Mouse (Mus musculus): ENCODE results near the gene Gna13. TPM values are rescaled to one million over a fixed set of nuclear protein-coding genes. Genes with fewer than 3 reads are reported as not detected.

Gna13 gene
- polyA plus RNA-seq, 1 experiment = 4.0 TPM

DNA sequence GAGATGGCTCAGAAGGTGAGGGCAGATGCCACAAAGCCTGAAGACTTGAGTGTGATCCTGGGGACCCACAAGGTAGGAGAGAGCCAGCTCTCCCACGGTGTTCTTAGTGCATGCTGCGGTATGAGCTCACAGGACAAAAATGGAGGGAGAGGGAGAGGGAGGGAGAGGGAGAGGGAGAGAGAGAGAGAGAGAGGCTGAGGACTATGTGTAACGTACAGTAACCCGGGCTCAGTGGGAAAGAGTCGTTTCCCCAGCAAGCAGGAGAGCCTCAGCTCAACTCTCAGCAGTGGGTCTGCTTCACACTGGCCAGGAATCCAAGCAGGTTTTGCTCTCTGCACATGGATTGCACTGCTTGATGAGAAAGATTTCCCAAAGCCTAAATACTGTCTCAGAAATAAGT is 76.6 kb downstream of the Gna13 start:
- Histone ChIP-seq H3K27me3 (ENCODE audit: control insufficient read depth) (peaks cover 5% of the 10 kb centered on the region), H3K9me3 (ENCODE audit: control insufficient read depth, low read length) (no peaks in the 10 kb centered on the region), H3K4me1 (ENCODE audit: control insufficient read depth) (peaks cover 39% of the 10 kb centered on the region), H3K36me3 (ENCODE audit: control insufficient read depth) (peaks cover 33% of the 10 kb centered on the region), H3K4me3 (replicated peaks) (no peak overlapping the region)
- TF ChIP-seq TAL1 (IDR thresholded peaks at IDR 0.05; ENCODE audit: low read length) = no peak
- TF ChIP-seq GATA1 (IDR thresholded peaks at IDR 0.05; ENCODE audit: low read length) = no peak

GRCm38 (mm10) chr11:109439829-109440340 is 77.3 kb downstream of the Gna13 start:
- Histone ChIP-seq H3K36me3 (ENCODE audit: control insufficient read depth) (peaks cover 26% of the 10 kb centered on the region), H3K27me3 (ENCODE audit: control insufficient read depth) (peaks cover 5% of the 10 kb centered on the region), H3K4me1 (ENCODE audit: control insufficient read depth) (peaks cover 46% of the 10 kb centered on the region), H3K4me3 (replicated peaks) (peak overlapping the region; percentile 69), H3K9me3 (ENCODE audit: control insufficient read depth, low read length) (no peaks in the 10 kb centered on the region)
- TF ChIP-seq TAL1 (IDR thresholded peaks at IDR 0.05; ENCODE audit: low read length) = no peak
- no peak for TF ChIP-seq GATA1 (IDR thresholded peaks at IDR 0.05; ENCODE audit: low read length)

DNA sequence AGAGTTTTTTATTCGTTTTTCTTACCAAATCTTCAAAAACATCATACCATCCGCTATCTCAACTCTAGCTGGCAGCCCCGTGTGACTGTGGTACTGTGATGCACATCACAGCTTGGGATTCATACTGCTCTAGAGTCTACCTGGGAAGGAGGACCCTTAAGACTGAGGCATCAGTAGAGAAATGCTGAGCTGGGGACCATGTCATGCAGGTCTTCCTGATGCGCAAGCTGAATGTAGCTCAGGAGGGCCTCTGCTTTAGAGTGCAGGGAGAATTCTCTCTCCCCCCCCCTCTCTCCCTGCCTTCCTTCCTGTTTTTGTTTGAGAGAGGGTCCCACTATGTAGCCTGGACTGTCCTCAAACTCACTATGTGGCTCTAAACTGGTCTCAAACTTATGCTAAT is 78.0 kb downstream of the Gna13 start:
- no peaks in the 10 kb centered on the region for H3K9me3 ChIP-seq (ENCODE audit: control insufficient read depth, low read length)
- TF ChIP-seq TAL1 (IDR thresholded peaks at IDR 0.05; ENCODE audit: low read length) (no peak), GATA1 (IDR thresholded peaks at IDR 0.05; ENCODE audit: low read length) (no peak)
- peaks cover 53% of the 10 kb centered on the region for H3K4me1 ChIP-seq (ENCODE audit: control insufficient read depth)
- peaks cover 19% of the 10 kb centered on the region for H3K36me3 ChIP-seq (ENCODE audit: control insufficient read depth)
- H3K4me3 ChIP-seq (replicated peaks) = peak overlapping the region; percentile 69
- peaks cover 5% of the 10 kb centered on the region for H3K27me3 ChIP-seq (ENCODE audit: control insufficient read depth)

GRCm38 (mm10) chr11:109441119-109441518 is 78.5 kb downstream of the Gna13 start:
- peaks cover 16% of the 10 kb centered on the region for H3K36me3 ChIP-seq (ENCODE audit: control insufficient read depth)
- H3K27me3 ChIP-seq (ENCODE audit: control insufficient read depth) = peaks cover 5% of the 10 kb centered on the region
- TF ChIP-seq GATA1 (IDR thresholded peaks at IDR 0.05; ENCODE audit: low read length) (no peak), TAL1 (IDR thresholded peaks at IDR 0.05; ENCODE audit: low read length) (no peak)
- no peak overlapping the region for H3K4me3 ChIP-seq (replicated peaks)
- H3K9me3 ChIP-seq (ENCODE audit: control insufficient read depth, low read length) = no peaks in the 10 kb centered on the region
- peaks cover 56% of the 10 kb centered on the region for H3K4me1 ChIP-seq (ENCODE audit: control insufficient read depth)

GRCm38 (mm10) chr11:109442166-109442730 is 79.6 kb downstream of the Gna13 start:
- TF ChIP-seq TAL1 (IDR thresholded peaks at IDR 0.05; ENCODE audit: low read length) = no peak
- peaks cover 58% of the 10 kb centered on the region for H3K4me1 ChIP-seq (ENCODE audit: control insufficient read depth)
- no peaks in the 10 kb centered on the region for H3K9me3 ChIP-seq (ENCODE audit: control insufficient read depth, low read length)
- no peak overlapping the region for H3K4me3 ChIP-seq (replicated peaks)
- peaks cover 5% of the 10 kb centered on the region for H3K27me3 ChIP-seq (ENCODE audit: control insufficient read depth)
- H3K36me3 ChIP-seq (ENCODE audit: control insufficient read depth) = peaks cover 13% of the 10 kb centered on the region

- TF ChIP-seq TAL1 (IDR thresholded peaks at IDR 0.05; ENCODE audit: low read length) = no peak
- no peak for TF ChIP-seq GATA1 (IDR thresholded peaks at IDR 0.05; ENCODE audit: low read length)
- Histone ChIP-seq H3K36me3 (ENCODE audit: control insufficient read depth) (peaks cover 14% of the 10 kb centered on the region), H3K4me3 (replicated peaks) (no peak overlapping the region)
These were observed 81.0 kb downstream of the Gna13 start for GRCm38 (mm10) chr11:109443468-109444263.

DNA sequence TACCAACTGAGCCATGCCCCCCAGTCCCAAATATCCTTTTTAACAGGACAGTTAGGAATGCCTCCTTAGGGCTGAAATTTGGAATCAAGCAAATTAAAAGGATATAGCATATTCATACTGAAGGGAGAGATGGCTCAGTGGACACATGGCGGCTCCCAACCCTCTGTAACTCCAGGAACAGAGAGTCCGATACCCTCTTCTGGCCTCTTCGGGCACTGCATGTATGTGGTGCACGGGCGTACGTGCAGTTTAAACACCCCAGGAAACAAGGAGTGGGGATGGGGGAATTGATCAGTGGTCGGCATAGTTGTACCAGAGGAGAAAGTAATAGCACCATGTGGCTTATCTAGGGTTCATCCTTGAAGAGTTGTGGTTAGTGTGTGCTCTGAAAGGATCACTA is 82.0 kb downstream of the Gna13 start:
- H3K27me3 ChIP-seq (ENCODE audit: control insufficient read depth) = peaks cover 5% of the 10 kb centered on the region
- H3K36me3 ChIP-seq (ENCODE audit: control insufficient read depth) = peaks cover 22% of the 10 kb centered on the region
- TF ChIP-seq TAL1 (IDR thresholded peaks at IDR 0.05; ENCODE audit: low read length) = no peak
- TF ChIP-seq GATA1 (IDR thresholded peaks at IDR 0.05; ENCODE audit: low read length) = no peak
- no peaks in the 10 kb centered on the region for H3K9me3 ChIP-seq (ENCODE audit: control insufficient read depth, low read length)
- H3K4me1 ChIP-seq (ENCODE audit: control insufficient read depth) = peaks cover 54% of the 10 kb centered on the region
- H3K4me3 ChIP-seq (replicated peaks) = no peak overlapping the region

More at GRCm38 (mm10) chr11:109443468-109444263, 81.0 kb downstream of the Gna13 start:
- peaks cover 5% of the 10 kb centered on the region for H3K27me3 ChIP-seq (ENCODE audit: control insufficient read depth)
- H3K9me3 ChIP-seq (ENCODE audit: control insufficient read depth, low read length) = no peaks in the 10 kb centered on the region
- H3K4me1 ChIP-seq (ENCODE audit: control insufficient read depth) = peaks cover 58% of the 10 kb centered on the region

DNA sequence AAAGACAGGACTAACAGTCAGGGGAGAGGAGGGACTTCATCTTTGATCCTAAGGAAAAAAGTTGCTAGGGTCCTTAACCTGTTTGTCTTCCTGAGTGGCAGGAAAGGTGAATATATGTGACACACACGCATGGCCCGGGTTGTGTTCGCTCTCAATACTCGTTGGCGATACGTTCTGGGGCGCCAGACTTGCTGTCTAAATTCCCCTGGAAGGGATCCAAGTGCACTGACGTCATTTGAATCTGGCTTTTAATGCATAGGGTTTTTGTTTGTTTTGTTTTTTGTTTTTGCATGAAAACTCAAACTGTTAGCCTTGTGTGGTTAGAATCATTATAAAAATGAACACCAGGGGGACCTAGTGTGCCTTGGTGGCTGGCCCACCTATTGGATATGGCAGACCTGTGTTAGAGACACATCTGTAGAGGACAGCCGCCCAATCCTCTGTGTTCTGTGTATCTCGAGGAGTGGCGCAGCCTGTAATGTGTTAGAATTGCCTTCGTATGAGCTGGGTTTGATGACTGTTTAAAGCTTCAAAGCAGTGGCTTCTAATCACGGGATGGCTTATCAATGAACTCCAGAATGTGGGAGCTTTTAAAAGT is 82.9 kb downstream of the Gna13 start:
- peaks cover 44% of the 10 kb centered on the region for H3K4me1 ChIP-seq (ENCODE audit: control insufficient read depth)
- H3K9me3 ChIP-seq (ENCODE audit: control insufficient read depth, low read length) = no peaks in the 10 kb centered on the region
- no peak overlapping the region for H3K4me3 ChIP-seq (replicated peaks)
- no peaks in the 10 kb centered on the region for H3K27me3 ChIP-seq (ENCODE audit: control insufficient read depth)
- TF ChIP-seq TAL1 (IDR thresholded peaks at IDR 0.05; ENCODE audit: low read length) = no peak
- TF ChIP-seq GATA1 (IDR thresholded peaks at IDR 0.05; ENCODE audit: low read length) = no peak
- H3K36me3 ChIP-seq (ENCODE audit: control insufficient read depth) = peaks cover 32% of the 10 kb centered on the region

Other genes starting within 250 kb of the Gna13 start
- gene E030025P04Rik, start 218.5 kb upstream of the Gna13 start, polyA plus RNA-seq (2012) = not detected in 2 replicates
- gene Rgs9, start 64.7 kb upstream of the Gna13 start, polyA plus RNA-seq (2012) = not detected in 2 replicates
- gene 9930022D16Rik, start 51.1 kb downstream of the Gna13 start, polyA plus RNA-seq (2012) = 0.02 TPM in 1 of 2 replicates, not detected in the other
- gene Amz2, start 63.1 kb downstream of the Gna13 start, polyA plus RNA-seq (2012) = 0.22 and 0.26 TPM in 2 replicates
- gene Arsg, start 110.5 kb downstream of the Gna13 start, polyA plus RNA-seq (2012) = 0.09 and 0.17 TPM in 2 replicates
- gene Slc16a6, start 110.8 kb downstream of the Gna13 start, polyA plus RNA-seq (2012) = 4.7 and 5.3 TPM in 2 replicates
- gene Wipi1, start 249.1 kb downstream of the Gna13 start, polyA plus RNA-seq (2012) = 11.4 and 12.1 TPM in 2 replicates